Mouse (Mus musculus): Measurements from ENCODE around the gene Zfp871. TPM values are rescaled to one million over a fixed set of nuclear protein-coding genes. Genes with fewer than 3 reads are reported as not detected.

The Zfp871 gene
- polyA plus RNA-seq, 2 experiments = 7.4 to 10.6 TPM

Other genes with a start within 250 kb of the Zfp871 start
- not detected in 2 replicates for gene Cyp4f37, start 167.0 kb downstream of the Zfp871 start, polyA plus RNA-seq (2012; rRNA removed)
- gene Cyp4f37, start 167.0 kb downstream of the Zfp871 start, polyA plus RNA-seq (2014; fragmentation: Nextera tagmentation; extraction: Ambion mirVana) = not detected in 2 replicates
- gene Cyp4f40, start 129.4 kb downstream of the Zfp871 start, polyA plus RNA-seq (2012; rRNA removed) = not detected in 2 replicates
- not detected in 2 replicates for gene Cyp4f40, start 129.4 kb downstream of the Zfp871 start, polyA plus RNA-seq (2014; fragmentation: Nextera tagmentation; extraction: Ambion mirVana)
- gene Cyp4f15, start 102.7 kb downstream of the Zfp871 start, polyA plus RNA-seq (2012; rRNA removed) = 3.9 and 4.4 TPM in 2 replicates
- 2.3 and 3.0 TPM in 2 replicates for gene Cyp4f15, start 102.7 kb downstream of the Zfp871 start, polyA plus RNA-seq (2014; fragmentation: Nextera tagmentation; extraction: Ambion mirVana)
- 0.06 and 0.10 TPM in 2 replicates for gene Zfp811, start 21.6 kb upstream of the Zfp871 start, polyA plus RNA-seq (2012; rRNA removed)
- gene Zfp811, start 21.6 kb upstream of the Zfp871 start, polyA plus RNA-seq (2014; fragmentation: Nextera tagmentation; extraction: Ambion mirVana) = 0.04 and 0.11 TPM in 2 replicates
- 0.60 and 0.71 TPM in 2 replicates for gene Zfp799, start 42.0 kb upstream of the Zfp871 start, polyA plus RNA-seq (2012; rRNA removed)
- 1.0 and 1.5 TPM in 2 replicates for gene Zfp799, start 42.0 kb upstream of the Zfp871 start, polyA plus RNA-seq (2014; fragmentation: Nextera tagmentation; extraction: Ambion mirVana)
- 0.55 and 0.79 TPM in 2 replicates for gene Zfp870, start 103.4 kb upstream of the Zfp871 start, polyA plus RNA-seq (2012; rRNA removed)
- 1.5 and 2.8 TPM in 2 replicates for gene Zfp870, start 103.4 kb upstream of the Zfp871 start, polyA plus RNA-seq (2014; fragmentation: Nextera tagmentation; extraction: Ambion mirVana)
- gene Cyp4f14, start 129.1 kb upstream of the Zfp871 start, polyA plus RNA-seq (2012; rRNA removed) = 0.02 TPM in 1 of 2 replicates, not detected in the other
- gene Cyp4f14, start 129.1 kb upstream of the Zfp871 start, polyA plus RNA-seq (2014; fragmentation: Nextera tagmentation; extraction: Ambion mirVana) = not detected in 2 replicates
- 3.3 and 3.6 TPM in 2 replicates for gene Cyp4f13, start 159.1 kb upstream of the Zfp871 start, polyA plus RNA-seq (2012; rRNA removed)
- 4.1 and 6.0 TPM in 2 replicates for gene Cyp4f13, start 159.1 kb upstream of the Zfp871 start, polyA plus RNA-seq (2014; fragmentation: Nextera tagmentation; extraction: Ambion mirVana)
- gene Zfp472, start 177.5 kb upstream of the Zfp871 start, polyA plus RNA-seq (2012; rRNA removed) = 1.3 and 2.3 TPM in 2 replicates
- gene Zfp472, start 177.5 kb upstream of the Zfp871 start, polyA plus RNA-seq (2014; fragmentation: Nextera tagmentation; extraction: Ambion mirVana) = 6.1 and 6.8 TPM in 2 replicates
- 1.1 and 1.8 TPM in 2 replicates for gene Zfp952, start 204.8 kb upstream of the Zfp871 start, polyA plus RNA-seq (2012; rRNA removed)
- gene Zfp952, start 204.8 kb upstream of the Zfp871 start, polyA plus RNA-seq (2014; fragmentation: Nextera tagmentation; extraction: Ambion mirVana) = 2.2 and 2.3 TPM in 2 replicates
- 0.61 and 1.1 TPM in 2 replicates for gene Zfp763, start 245.1 kb upstream of the Zfp871 start, polyA plus RNA-seq (2012; rRNA removed)
- 1.8 and 2.0 TPM in 2 replicates for gene Zfp763, start 245.1 kb upstream of the Zfp871 start, polyA plus RNA-seq (2014; fragmentation: Nextera tagmentation; extraction: Ambion mirVana)

All from liver, embryonic 14.5 days (tissue).